Mouse (Mus musculus): ENCODE data around the gene Dnaja1. TPM values are rescaled to one million over a fixed set of nuclear protein-coding genes. Genes with fewer than 3 reads are reported as not detected.
A peak's percentile ranks its signal among the peaks of the same experiment; 100 is the strongest.

Gene Dnaja1
- polyA plus RNA-seq, 1 experiment from 2014 or later, result 469 TPM

- no peaks in the 10 kb centered on the region for H3K27me3 ChIP-seq
- H3K9ac ChIP-seq, result peak within 1 kb of the TSS; percentile 78
- peak within 1 kb of the TSS; percentile 97 for H3K27ac ChIP-seq
- peak within 1 kb of the TSS; percentile 64 for H3K4me3 ChIP-seq
- H3K4me1 ChIP-seq, result peaks cover 19% of the 10 kb centered on the region
- under 1% methylated on average over 42 of the region's 42 CpGs for WGBS
- peak within 1 kb of the TSS; percentile 82 for H3K4me2 ChIP-seq (replicated peaks)
- ATAC-seq (ENCODE audit: low FRiP score, low read depth), result peak; percentile 93
- no peaks in the 10 kb centered on the region; the same call in 1 of the 2 replicates for H3K36me3 ChIP-seq
- no peaks in the 10 kb centered on the region for H3K9me3 ChIP-seq
Observed at GRCm38 (mm10) chr4:40702797-40703709, 18.9 kb upstream of the Dnaja1 start, which contains the start of gene Aptx. Aptx (minus strand) TSS chr4:40703194.

DNA sequence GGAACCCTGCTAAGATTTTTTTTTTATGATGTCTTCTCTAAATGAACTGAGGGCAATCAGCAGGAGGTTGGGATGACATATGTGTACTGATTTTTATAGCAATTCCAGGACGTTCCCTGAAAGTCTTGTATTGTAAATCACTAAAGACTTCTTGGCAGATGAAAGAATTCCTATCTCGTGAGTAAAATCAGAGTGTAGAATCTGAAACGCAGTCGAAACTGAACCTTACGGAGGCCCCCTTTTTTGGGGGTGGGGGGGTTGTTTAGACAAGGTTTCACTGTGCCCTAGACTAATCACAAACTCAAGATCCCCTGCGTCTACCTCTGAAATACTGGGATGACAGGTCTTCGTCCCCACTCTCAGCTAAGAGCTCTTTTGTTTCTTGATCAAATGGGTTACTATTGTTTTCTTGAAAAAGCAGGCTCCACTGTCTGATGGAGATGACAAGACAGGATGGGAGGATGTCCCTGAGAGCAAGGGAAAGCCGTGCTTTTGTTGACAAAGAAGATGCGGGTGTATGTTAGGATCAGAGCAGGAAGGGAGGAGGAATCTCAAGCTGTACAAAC is 18.2 kb upstream of the Dnaja1 start:
- 37% methylated on average over 9 of the region's 9 CpGs for WGBS
- Histone ChIP-seq H3K27ac (peak overlapping the region; percentile 97), H3K27me3 (no peaks in the 10 kb centered on the region), H3K4me3 (peak overlapping the region; percentile 64), H3K36me3 (no peaks in the 10 kb centered on the region; the same call in 1 of the 2 replicates), H3K4me1 (peaks cover 19% of the 10 kb centered on the region), H3K9ac (peak overlapping the region; percentile 78), H3K4me2 (replicated peaks) (peak overlapping the region; percentile 82), H3K9me3 (no peaks in the 10 kb centered on the region)
- no peak for ATAC-seq (ENCODE audit: low FRiP score, low read depth)

GRCm38 (mm10) chr4:40717141-40717540 is 4.8 kb upstream of the Dnaja1 start:
- Histone ChIP-seq H3K36me3 (no peaks in the 10 kb centered on the region), H3K4me2 (replicated peaks) (no peak overlapping the region), H3K4me3 (no peak overlapping the region), H3K9ac (no peak overlapping the region), H3K4me1 (peaks cover 12% of the 10 kb centered on the region), H3K27ac (no peak overlapping the region), H3K27me3 (no peaks in the 10 kb centered on the region), H3K9me3 (no peaks in the 10 kb centered on the region)
- WGBS, result 90% methylated on average over 3 of the region's 3 CpGs
- no peak for ATAC-seq (ENCODE audit: low FRiP score, low read depth)

DNA sequence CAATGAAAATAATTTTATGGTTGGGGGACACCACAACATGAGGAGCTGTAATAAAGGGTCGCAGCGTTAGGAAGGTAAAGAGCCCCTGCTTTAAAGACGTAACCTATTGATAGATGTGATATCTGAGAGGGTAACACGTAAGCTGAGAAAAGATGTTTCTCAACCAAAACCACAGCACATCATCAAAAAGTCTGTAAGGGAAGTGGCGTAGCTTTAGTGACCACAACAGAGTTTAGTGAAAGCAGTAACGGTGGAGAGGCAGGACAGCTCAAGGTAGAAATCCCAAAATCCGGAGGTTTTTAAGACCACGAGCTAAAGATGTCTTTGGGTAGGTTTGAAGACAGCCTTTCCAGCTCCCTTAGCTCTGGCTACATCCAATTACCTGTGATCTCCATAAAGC is 1.0 kb upstream of the Dnaja1 start:
- peak overlapping the region; percentile 100 for H3K27ac ChIP-seq
- H3K4me2 ChIP-seq (replicated peaks), result peak overlapping the region; percentile 85; the same call in 1 of the 2 replicates

GRCm38 (mm10) chr4:40722687-40723460 is 924 bp downstream of the Dnaja1 start:
- Histone ChIP-seq H3K9me3 (no peaks in the 10 kb centered on the region), H3K4me2 (replicated peaks) (peak overlapping the region; percentile 85), H3K4me3 (peak overlapping the region; percentile 90), H3K27ac (peak overlapping the region; percentile 100), H3K36me3 (peaks cover 33% of the 10 kb centered on the region), H3K27me3 (no peaks in the 10 kb centered on the region), H3K9ac (peak overlapping the region; percentile 99), H3K4me1 (peaks cover 36% of the 10 kb centered on the region)
- ATAC-seq (ENCODE audit: low FRiP score, low read depth), result peak; percentile 88
- WGBS, result under 1% methylated on average over 54 of the region's 62 CpGs

More for the DNA sequence above, 1.0 kb upstream of the Dnaja1 start:
- Histone ChIP-seq H3K9ac (no peak overlapping the region), H3K4me3 (no peak overlapping the region), H3K9me3 (no peaks in the 10 kb centered on the region), H3K27me3 (no peaks in the 10 kb centered on the region), H3K4me1 (peaks cover 36% of the 10 kb centered on the region), H3K36me3 (peaks cover 15% of the 10 kb centered on the region)
- ATAC-seq (ENCODE audit: low FRiP score, low read depth), result no peak
- WGBS, result 90% methylated on average over 8 of the region's 8 CpGs

DNA sequence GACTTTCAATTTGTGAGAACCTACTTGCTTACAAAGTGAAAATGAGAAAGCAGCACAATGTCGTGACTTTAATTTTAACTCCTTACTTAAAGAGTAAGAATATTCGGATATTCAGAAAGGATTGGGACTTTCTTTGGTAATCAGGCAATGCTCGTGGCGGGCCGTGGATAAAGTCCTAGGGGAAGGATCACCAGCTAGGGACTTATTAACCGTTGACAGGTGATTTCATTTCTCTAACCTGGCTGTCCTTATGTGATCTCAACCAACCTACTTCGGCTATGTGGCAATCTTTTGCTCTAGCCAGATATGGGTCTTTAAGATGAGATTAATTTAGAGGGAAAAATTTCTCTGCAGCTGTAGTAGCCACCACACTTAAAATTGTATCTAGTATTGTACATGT is 3.2 kb downstream of the Dnaja1 start:
- Histone ChIP-seq H3K27ac (no peak overlapping the region), H3K9me3 (no peaks in the 10 kb centered on the region), H3K4me2 (replicated peaks) (peak overlapping the region; percentile 85), H3K4me1 (peaks cover 36% of the 10 kb centered on the region), H3K27me3 (no peaks in the 10 kb centered on the region), H3K36me3 (peaks cover 53% of the 10 kb centered on the region), H3K9ac (peak overlapping the region; percentile 99; the same call in 1 of the 2 replicates), H3K4me3 (peak overlapping the region; percentile 90; the same call in 1 of the 2 replicates)
- ATAC-seq (ENCODE audit: low FRiP score, low read depth), result no peak
- 83% methylated on average over 7 of the region's 7 CpGs for WGBS

- ATAC-seq (ENCODE audit: low FRiP score, low read depth), result no peak
- Histone ChIP-seq H3K27me3 (no peaks in the 10 kb centered on the region), H3K4me2 (replicated peaks) (peak overlapping the region; percentile 85; the same call in 1 of the 2 replicates), H3K36me3 (peaks cover 57% of the 10 kb centered on the region), H3K4me3 (no peak overlapping the region), H3K9ac (no peak overlapping the region), H3K27ac (no peak overlapping the region), H3K4me1 (peaks cover 36% of the 10 kb centered on the region), H3K9me3 (no peaks in the 10 kb centered on the region)
Observed at GRCm38 (mm10) chr4:40725554-40725953, 3.6 kb downstream of the Dnaja1 start.

GRCm38 (mm10) chr4:40727247-40727646 is 5.3 kb downstream of the Dnaja1 start:
- no peak overlapping the region for H3K4me3 ChIP-seq
- H3K27ac ChIP-seq, result no peak overlapping the region
- H3K36me3 ChIP-seq, result peaks cover 72% of the 10 kb centered on the region
- ATAC-seq (ENCODE audit: low FRiP score, low read depth), result no peak
- peaks cover 24% of the 10 kb centered on the region for H3K4me1 ChIP-seq
- no peaks in the 10 kb centered on the region for H3K9me3 ChIP-seq
- 83% methylated on average over 1 of the region's 1 CpGs for WGBS
- H3K9ac ChIP-seq, result no peak overlapping the region
- no peak overlapping the region for H3K4me2 ChIP-seq (replicated peaks)
- H3K27me3 ChIP-seq, result no peaks in the 10 kb centered on the region

DNA sequence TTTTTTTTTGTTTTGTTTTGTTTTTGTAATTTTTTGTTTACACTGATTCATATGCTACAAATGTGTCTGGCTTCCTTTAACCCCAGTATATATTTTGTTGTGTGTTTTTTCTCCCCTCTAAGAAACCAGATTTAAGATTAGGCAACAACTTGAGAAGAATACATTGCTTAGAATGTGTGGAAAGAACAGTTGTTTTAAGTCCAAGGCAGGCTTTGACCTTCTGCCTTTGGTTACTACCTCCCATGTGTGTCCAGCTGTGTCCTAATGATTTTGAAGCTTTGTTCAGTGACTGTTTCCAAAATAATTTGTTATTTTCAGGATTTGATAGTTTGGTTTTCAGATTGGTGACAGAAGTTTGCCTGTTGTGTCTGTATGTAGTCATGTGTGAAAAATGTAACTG is 9.3 kb downstream of the Dnaja1 start:
- Histone ChIP-seq H3K36me3 (peaks cover 82% of the 10 kb centered on the region), H3K4me2 (replicated peaks) (no peak overlapping the region), H3K27me3 (no peaks in the 10 kb centered on the region), H3K9me3 (no peaks in the 10 kb centered on the region), H3K4me1 (no peaks in the 10 kb centered on the region; the same call in 1 of the 2 replicates), H3K9ac (no peak overlapping the region), H3K4me3 (no peak overlapping the region), H3K27ac (no peak overlapping the region)
- no peak for ATAC-seq (ENCODE audit: low FRiP score, low read depth)

- Histone ChIP-seq H3K27me3 (no peaks in the 10 kb centered on the region), H3K4me2 (replicated peaks) (no peak overlapping the region), H3K4me3 (no peak overlapping the region), H3K9ac (no peak overlapping the region), H3K9me3 (no peaks in the 10 kb centered on the region), H3K27ac (no peak overlapping the region), H3K36me3 (peaks cover 77% of the 10 kb centered on the region), H3K4me1 (no peaks in the 10 kb centered on the region)
- 72% methylated on average over 1 of the region's 1 CpGs for WGBS
- no peak for ATAC-seq (ENCODE audit: low FRiP score, low read depth)
Observed at GRCm38 (mm10) chr4:40735351-40735750, 13.4 kb downstream of the Dnaja1 start.

- Histone ChIP-seq H3K4me3 (peak overlapping the region; percentile 98), H3K36me3 (peaks cover 30% of the 10 kb centered on the region), H3K9ac (peak overlapping the region; percentile 91), H3K27me3 (peaks cover 8% of the 10 kb centered on the region; the same call in 1 of the 2 replicates), H3K4me2 (replicated peaks) (peak overlapping the region; percentile 81), H3K4me1 (no peaks in the 10 kb centered on the region), H3K27ac (no peak overlapping the region; the same call in 1 of the 2 replicates), H3K9me3 (no peaks in the 10 kb centered on the region)
- ATAC-seq (ENCODE audit: low FRiP score, low read depth), result peak; percentile 83
- WGBS, result under 1% methylated on average over 39 of the region's 39 CpGs
Observed at GRCm38 (mm10) chr4:40757157-40757779, 35.3 kb downstream of the Dnaja1 start.

Measured in limb, embryonic 13.5 days (tissue).